Mouse (Mus musculus) adrenal gland, postnatal 10 days (tissue): ENCODE results near the gene Id3. TPM values are rescaled to one million over a fixed set of nuclear protein-coding genes. Genes with fewer than 3 reads are reported as not detected.

ENCODE experiments used
- DNase-seq: peaks from one replicate; pipeline ENCODE4 v3.0.0; 2021; ENCODE audit warnings: mixed read lengths
- total RNA-seq, 2 experiments: library from RNA; stranded (reverse); gene quantifications; 2 replicates each; pipeline ENCODE4 v1.2.3; 2021

Gene Id3
- total RNA-seq, 2 experiments from 2014 or later, result 97.2 to 110 TPM

DNA sequence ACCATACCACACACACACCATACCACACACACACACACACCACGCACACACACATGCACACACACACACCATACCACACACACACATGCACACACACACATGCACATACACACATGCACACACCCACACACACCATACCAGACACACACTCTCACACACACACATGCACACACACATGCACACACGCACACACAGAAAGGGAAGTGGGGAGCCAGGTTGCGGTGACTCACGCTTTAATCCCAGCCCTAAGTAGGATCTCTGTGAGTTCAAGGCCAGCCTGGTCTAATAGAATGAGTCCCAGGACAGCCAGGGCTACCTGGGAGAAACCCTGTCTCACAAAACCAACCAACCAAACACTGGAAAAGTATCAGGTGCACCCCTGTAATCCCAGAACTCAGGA lies 18.7 kb upstream of the Id3 start:
- no peak for DNase-seq

DNA sequence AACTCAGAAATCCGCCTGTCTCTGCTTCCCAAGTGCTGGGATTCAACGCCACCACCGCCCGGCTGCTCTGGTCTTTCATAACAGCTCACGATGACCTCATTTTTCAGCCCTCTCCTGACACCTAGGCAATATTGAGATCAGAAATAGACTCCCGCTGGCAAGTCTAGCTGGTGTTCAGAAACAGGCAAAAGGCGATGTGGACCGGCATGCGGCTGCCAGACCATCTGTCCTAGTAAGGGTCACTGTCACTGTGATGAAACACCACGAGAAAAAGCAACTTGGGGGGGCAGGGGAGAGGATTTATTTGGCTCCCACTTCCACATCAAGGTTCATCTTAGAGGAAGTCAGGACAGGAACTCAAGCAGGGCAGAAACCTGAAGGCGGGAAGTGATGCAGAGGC lies 17.8 kb upstream of the Id3 start:
- DNase-seq, result no peak

DNA sequence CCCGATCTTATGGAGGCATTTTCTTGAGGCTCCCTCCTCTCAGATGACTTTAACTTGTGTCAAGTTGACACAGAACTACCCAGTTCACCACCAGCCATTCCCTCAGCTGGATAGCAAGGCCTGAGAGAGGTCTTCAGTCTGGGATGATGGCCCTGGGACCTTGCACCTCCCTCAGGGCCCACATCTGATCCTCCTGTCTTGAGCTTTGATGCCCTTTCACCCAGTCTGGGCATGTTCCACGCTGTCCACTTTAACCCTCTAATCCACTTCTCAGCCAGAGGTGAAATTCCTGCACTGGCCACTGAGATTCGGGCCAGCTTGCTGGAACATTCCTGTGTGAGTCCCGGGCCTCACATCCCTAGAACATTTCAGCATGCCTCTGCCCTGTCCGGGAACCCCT lies 17.3 kb upstream of the Id3 start:
- DNase-seq, result no peak

DNA sequence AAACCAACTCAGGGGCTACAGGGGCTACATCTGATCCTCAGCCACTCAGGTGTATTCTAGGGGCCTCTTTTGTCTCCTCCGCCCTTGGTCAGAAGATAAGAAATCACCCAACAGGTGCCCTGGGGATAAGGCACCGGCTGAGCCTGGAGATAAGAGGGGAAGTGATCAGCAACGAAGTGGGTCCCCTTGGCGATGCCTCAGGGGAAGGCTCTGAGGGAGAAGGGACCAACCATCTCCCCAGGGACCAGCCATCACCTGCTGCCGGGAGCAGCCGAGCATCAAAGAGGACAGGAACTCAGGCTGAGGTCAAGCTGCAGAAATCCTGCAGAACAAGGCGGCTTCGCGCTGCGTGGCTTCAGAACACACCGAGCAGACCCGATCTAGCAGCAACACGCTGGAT lies 15.6 kb upstream of the Id3 start:
- no peak for DNase-seq

DNA sequence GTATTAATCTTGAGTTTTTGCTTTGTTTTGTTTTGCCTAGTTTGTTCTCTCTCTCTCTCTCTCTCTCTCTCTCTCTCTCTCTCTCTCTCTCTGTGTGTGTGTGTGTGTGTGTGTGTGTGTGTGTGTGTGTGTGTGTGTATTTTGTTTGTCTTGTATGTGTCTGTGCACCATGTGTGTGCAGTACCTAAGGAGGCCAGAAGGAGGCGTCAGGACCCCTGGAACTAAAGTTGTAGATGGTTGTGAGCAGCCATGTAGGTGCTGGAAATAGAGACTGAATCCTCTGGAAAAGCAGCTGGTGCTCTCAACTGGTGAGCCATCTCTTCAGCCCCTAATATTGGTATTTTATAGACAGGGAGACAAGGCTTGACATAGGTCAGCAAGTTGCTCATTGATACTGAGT lies 13.5 kb upstream of the Id3 start:
- no peak for DNase-seq

DNA sequence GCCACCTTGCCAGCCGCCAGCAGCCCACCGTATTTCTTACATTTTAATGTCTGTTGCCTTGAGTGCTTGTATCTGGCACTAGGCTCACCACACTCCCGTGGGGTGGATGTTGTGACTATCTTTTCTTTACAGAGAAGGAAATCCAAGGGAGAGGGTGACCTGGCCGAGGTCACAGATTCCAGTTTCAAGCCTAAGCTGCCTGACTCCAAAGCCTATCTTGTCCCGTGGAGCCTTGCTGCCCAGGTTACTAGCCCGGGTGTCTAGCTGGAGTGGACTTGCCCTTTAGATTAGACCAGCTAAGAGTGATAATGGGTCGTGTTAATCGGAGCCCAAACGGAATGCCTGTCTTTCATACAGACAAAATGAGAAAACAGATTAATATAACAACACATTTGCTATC lies 9.5 kb upstream of the Id3 start:
- no peak for DNase-seq

DNA sequence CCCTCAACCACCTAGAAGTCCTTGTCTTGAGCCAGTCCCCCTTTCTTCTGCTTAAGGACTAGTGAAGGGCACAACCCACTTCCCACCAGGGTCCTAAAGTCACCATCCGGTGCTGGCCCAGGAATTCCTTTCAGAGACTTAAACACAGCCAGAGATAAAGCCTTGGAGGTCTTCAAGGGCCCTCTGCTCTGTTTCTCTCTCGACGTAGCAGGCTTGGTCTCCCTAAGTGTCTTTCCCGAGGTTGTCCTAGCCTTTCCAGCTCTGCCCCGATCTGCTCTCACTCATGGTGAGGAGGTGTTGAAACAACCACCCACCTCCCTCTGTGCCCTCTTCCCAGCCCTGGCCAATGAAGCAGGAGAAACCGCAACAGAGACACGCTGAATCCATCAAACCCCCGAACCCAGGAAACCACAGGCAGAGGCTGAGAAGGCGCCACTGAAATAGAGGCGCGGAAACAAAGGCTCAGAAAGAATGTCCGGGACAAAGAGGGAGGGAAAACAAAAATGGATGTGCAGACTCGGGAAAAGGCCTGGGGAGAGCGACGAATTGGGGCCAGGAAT lies 8.8 kb upstream of the Id3 start:
- DNase-seq, result peak; percentile 45

DNA sequence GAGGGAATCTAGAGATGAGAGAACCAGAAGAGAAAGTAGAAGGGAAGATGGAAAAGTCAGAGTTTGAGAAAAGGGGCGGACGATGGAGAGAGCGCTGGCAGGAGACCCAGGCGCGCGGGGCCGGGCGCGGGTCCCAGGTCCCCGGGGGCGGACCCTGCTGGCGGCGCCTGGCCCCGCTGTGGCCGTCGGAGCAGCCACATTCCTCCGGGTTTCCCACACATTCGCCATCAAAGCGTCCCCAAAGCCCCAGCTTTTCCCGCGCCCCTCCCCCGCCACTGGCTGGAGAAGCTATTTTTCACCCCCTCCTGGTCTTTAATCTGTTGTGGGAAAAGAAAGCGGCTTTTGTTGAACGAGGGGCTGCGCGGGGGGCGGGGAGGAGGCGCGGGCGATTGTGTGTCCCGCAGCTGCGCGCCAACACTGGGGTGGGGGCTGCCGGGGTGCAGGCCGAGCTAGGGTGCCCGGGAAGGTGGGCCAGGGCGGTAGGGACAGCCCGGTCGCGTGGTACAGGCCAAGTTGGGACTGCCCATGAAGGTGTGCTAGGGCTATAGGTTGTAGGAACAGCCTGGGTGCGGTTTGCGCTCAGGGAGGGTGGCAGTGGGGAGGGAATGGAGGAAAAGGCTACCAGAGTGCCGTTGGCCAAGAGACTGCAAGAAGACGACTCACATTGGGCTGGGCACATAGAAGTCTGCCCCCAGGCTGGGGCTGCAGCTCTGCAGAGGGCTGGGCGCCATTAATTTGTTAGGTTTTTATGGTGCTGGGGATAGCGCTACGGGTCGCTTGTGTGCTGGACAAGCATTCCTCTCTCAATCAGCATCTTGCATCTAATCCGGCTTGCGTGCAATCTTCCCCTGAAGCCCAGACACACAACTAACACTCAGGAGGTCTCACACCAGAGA lies 8.1 kb upstream of the Id3 start:
- DNase-seq, result peak; percentile 70

DNA sequence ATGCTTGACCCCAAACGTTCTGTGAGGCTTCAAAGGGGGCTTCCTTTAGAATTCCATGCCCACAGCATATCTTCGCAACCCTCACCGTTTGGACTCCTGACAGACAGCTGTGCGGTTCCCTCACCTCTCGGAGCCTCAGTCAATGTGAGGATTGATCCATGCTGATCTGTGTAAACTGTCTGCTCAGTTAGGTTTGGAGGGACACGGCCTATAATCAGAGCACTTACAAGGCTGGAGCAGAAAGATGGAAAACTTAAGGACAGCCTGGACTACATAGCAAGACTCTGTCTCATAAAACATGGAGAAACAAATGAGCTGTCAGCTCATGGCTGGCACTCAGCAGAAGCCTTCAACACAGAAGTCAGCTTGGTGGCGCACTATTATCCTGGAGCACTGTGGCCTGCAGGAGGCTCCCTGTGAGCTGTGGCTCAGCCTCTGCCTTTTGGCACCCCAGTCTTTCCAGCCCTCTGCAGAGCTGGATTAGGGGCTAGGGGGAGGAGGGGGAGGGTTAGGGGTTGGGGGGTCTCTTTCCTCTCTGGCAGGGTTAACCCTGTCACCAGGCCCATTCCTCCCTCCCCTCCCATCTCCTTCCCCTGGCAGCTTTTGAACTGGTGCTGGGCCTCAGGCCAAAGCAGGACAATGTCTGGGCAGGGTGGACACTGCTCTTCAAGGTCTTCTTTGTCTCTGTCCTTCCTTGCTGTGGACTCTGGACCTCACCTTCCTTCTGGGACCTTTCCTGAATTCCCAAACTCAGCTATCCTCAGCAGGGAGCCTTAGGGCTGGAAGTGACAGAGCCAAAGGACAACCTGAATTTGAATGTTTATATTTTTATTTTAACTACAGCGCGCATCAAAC lies 7.2 kb upstream of the Id3 start:
- DNase-seq, result peak; percentile 58

DNA sequence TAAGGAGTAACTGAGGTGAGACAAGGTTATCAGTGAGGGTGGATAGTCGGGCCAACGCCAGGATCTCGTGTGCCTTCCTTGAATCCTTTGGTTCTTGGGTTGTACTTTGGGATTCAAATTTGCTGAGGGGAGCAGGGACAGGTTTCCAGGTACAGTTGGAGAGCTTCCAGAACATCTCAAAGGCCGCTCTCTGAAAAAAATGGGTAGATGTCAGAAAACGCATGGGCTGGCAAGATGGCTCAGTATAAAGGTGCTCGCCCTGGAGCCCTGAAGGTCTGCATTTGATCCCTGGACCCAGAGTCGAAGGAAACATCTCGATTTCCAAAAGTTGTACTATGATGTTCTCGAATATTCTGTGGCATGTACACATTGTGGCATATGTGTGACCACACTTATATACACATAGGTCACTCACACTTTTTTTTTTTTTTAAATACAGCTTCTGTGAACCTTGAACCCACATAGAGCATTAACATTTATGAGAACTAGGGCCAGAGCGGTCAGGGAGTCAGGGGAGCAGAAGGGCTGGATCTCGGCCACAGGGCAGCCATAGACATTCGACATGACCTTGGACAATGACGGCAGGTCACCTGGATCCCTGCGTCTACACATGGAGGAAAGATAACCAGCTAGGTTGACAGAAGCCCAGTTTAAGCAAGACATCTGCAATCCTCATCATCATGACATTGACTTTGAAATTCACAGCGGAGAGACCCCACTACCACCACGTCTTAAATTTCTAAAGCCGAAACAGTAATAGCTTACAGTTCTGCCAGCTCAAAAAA lies 3.8 kb upstream of the Id3 start:
- no peak for DNase-seq

DNA sequence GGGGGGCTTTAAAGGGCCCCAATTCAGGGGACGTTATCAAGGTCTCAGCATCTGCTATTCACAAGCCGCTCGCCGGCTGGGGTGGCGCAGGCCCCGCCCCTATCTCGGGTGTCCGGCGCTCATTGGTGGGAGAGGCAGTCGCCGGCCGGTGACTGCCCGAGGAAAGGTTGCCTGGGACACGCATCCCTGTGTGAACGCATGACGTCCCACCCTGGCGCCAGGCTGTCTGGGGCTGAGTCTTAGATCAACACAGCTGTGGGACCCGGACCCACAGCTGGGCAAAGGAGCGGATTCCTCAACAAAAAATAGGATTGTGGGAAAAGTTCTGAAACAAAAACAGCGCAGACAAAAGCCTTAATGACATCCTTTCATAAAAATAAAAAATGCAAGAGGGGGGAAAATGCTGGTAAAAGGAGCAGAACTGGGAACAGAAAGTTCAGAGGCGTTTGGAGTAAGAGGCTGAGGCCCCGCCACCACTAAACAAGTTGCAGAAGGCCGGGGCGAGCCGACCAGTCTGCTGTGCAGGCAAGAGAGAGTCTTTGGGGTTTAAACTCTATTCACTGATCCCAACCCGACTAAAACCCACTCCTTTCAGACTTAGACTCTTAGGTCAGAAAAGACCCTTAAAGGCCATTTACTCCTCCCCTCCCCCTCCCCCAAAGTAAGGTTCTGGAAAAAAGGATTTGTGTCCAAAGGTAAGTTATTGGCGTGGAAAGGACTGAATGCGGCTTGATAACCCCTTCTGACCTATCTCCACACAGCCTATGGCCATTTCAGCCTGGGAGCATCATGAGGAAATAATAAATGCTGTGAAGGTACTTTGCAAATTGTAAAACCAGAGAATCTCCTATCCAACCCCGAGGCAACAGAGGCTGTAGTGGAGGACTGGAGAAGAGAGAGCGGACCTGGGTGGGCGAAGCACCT lies 2.7 kb upstream of the Id3 start:
- peak; percentile 96 for DNase-seq

DNA sequence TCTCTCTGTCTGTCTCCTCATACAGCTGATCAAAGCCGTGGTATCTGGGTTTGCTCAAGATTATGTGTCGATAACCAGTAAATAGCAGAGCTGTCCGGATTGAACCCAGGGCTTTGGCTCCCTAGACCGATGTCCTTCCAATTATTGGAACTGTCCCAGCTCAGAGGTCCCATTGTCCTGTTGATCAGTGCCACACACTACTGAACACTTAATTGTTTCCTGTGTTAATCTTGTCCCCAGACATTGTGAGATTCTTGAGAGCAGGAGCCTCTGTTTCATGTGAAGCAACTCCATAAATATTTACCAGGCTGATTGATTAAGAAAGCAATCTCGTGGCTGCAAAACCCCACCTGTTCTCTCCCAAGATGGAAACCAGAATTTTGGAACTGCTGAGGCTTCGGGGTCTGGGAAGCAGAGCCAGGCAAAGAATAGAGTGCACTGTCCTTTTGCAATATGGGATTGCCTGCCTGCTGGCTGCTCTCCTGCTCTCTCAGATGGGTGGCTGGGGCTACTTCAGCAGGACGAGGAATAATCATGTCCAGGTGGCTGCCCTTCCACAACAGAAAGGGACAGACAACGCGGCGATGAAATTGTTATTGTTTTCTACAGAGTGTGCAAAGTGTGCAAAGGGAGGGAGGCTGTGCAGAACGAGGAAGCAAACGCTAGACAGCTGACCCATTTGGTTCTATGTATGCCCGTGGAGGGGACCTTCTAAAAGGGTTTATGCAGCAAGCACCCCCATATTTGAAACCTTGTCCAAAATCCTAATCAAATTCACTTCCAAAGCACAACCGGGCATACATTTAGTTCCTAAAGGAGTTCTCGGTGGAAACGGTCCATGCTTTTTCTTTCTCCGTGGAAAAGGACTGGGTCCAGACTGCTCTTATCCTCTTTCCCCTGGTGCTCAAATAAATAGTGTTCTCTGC lies 767 bp upstream of the Id3 start:
- no peak for DNase-seq

DNA sequence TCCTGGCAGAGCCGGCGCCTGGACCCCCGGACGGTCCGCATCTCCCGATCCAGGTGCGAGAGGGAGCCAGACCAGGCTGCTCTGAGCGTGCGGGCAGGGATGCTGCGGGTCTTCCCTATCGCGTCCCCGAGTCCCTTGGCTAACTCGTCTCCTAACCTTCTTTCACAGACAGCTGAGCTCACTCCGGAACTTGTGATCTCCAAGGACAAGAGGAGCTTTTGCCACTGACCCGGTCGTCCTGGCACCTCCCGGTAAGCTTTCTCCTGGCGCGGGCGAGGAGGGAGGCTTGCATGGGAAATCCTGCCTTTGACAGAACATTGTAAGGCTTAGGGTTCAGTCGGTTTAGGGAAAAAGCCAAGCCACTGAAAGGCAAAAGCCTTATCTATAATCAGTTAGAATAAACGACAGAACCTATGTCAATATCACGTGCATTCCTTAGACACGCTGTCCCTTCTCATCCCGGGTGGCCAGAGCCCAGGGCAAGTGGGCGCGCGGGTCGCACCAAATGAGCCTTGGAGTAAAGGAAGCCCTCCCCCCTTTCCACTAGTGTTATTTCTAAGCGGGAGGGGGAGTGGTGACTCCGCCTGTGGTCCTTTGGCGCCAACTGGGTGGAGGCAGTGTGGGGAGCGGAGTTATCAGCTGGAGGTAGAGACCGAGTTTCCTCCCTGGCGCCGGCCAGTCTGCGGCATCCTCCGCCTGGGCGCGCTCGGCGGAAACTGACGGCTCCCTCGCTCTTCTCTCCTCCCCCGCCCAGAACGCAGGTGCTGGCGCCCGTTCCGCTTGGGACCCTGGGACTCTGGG lies 1.0 kb downstream of the Id3 start:
- peak; percentile 82 for DNase-seq

DNA sequence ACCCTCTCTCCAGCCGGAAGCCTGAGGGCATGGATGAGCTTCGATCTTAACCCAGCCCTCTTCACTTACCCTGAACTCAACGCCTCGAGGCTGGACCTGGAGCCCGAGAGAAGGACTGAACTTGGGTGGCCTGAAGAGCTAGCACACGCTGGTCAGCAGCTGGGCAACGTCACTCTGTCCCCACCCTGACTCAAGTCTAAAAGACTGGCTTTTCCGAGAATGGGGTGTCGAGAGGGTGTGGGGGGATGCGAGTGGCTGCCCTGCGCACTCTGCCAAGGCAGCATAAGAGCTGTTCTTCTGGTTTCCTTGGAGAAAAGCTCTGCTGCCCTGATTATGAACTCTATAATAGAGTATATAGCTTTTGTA lies 1.6 kb downstream of the Id3 start:
- DNase-seq, result no peak

DNA sequence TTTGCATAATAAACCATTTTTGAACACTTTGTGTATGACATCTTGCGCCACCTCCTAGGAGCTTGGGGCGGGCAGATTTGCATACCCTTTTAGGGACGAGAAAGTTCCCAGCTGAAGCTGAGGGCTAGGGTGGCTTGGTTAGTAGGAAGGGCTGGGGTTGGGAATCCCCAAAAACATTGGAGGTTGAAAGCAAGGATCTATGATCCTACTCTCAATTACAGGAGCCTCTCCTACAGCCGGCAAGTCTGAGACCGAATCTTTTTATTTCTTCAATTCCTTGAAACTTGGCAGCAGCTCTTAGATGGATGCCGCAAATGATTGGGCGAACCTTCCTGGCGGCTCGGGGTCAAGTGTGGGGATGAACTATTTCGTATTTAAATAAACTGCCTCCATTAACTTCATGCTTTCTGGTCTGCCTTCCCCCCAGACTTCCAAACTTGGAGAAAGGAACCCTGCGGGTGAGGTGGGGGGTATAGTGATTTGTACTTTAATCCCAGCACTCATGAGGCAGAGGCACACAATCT lies 2.1 kb downstream of the Id3 start:
- no peak for DNase-seq

DNA sequence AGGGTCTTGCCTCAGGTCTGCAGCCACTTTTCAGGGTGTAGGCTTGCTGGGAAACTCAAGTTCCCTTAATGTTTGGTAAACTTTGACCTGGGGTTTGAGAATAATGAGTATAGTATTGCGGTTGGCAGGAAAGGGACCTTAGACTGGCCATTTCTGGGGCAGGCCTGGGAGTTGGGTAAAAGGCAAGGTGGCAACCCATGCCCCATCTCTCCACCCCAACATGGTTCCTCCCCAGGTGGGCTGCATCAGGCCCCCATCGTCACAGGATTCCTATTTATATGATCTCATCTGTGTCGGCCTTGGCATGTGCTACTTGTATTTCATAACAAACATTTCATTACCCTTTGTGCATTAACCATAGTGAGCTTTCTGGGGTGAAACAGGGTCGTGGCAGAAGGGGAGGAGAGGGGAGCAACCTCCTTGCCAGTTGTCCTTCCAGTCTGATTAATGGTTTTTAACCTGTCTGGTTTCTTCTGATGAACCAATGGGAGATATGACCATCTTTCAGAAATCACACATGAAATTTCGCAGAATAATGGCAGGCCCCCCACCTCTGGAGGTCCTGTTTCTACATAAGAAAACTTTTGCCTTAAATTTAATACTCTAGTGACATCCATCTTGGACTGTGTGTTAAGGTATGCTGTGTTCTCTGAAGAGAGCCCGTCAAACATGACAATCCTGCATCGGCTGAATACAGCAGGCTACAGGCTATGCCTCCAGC lies 2.9 kb downstream of the Id3 start:
- no peak for DNase-seq

DNA sequence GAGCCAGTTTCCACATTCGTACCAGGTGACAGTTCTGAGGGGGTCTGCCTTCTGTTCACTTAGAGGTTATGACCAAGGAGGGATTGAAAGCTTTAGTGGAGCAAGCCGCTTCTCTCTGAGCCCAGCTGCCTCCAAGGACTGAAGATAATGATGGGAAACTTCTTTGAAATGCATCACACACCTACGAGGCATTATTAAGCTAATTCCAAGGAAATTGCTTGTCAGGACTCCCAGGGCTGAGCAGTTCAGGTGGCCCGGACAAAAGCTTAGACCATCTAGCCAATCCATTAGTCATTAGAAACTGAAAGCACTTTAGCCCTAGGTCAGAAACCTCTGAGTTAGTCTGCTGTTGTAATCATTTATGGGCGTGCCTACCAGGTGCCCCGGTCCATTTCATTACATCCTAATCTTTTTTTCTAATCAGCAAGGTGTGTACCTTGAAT lies 3.4 kb downstream of the Id3 start:
- no peak for DNase-seq
